Mouse (Mus musculus): ENCODE measurements at regions not wholly inside any gene's neighbourhood (a gene's known extent, or its start where the extent isn't known, plus 50 kb on each side); places are given as distances from the start of the nearest gene placed in this dataset.

- DNase-seq (ENCODE audit: low spot score) = no peak
Measured at GRCm38 (mm10) chr17:27364899-27365298, 156.3 kb downstream of the Grm4 start.

- no peak for DNase-seq (ENCODE audit: low spot score)
Measured at GRCm38 (mm10) chr17:27364338-27364737, 156.9 kb downstream of the Grm4 start.

- DNase-seq (ENCODE audit: low spot score) = no peak
Measured at GRCm38 (mm10) chr17:27363911-27364310, 157.3 kb downstream of the Grm4 start.

GRCm38 (mm10) chr17:27362221-27362620 is 158.0 kb upstream of the Lemd2 start:
- no peak for DNase-seq (ENCODE audit: low spot score)

- DNase-seq (ENCODE audit: low spot score) = no peak
Measured at GRCm38 (mm10) chr17:27361362-27361761, 157.1 kb upstream of the Lemd2 start.

GRCm38 (mm10) chr17:27356862-27357261 is 152.6 kb upstream of the Lemd2 start:
- DNase-seq (ENCODE audit: low spot score) = no peak

GRCm38 (mm10) chr17:27355717-27356116 is 151.4 kb upstream of the Lemd2 start:
- no peak for DNase-seq (ENCODE audit: low spot score)

- DNase-seq (ENCODE audit: low spot score) = no peak
Measured at GRCm38 (mm10) chr17:27355056-27355455, 150.8 kb upstream of the Lemd2 start.

- no peak for DNase-seq (ENCODE audit: low spot score)
Measured at GRCm38 (mm10) chr17:27349911-27350310, 145.6 kb upstream of the Lemd2 start.

GRCm38 (mm10) chr17:27349432-27349831 is 145.2 kb upstream of the Lemd2 start:
- DNase-seq (ENCODE audit: low spot score) = no peak

GRCm38 (mm10) chr17:27341952-27342890 is 138.0 kb upstream of the Lemd2 start:
- peak; percentile 55 for DNase-seq (ENCODE audit: low spot score)

GRCm38 (mm10) chr17:27339823-27340222 is 135.6 kb upstream of the Lemd2 start:
- DNase-seq (ENCODE audit: low spot score) = no peak

GRCm38 (mm10) chr17:27339261-27339660 is 135.0 kb upstream of the Lemd2 start:
- no peak for DNase-seq (ENCODE audit: low spot score)

- DNase-seq (ENCODE audit: low spot score) = no peak
Measured at GRCm38 (mm10) chr17:27335621-27336020, 131.4 kb upstream of the Lemd2 start.

GRCm38 (mm10) chr17:27333593-27333992 is 129.3 kb upstream of the Lemd2 start:
- peak; percentile 65 for DNase-seq (ENCODE audit: low spot score)

GRCm38 (mm10) chr17:27333141-27333540 is 128.9 kb upstream of the Lemd2 start:
- peak; percentile 39 for DNase-seq (ENCODE audit: low spot score)

- no peak for DNase-seq (ENCODE audit: low spot score)
Measured at GRCm38 (mm10) chr17:27332076-27332475, 127.8 kb upstream of the Lemd2 start.

- no peak for DNase-seq (ENCODE audit: low spot score)
Measured at GRCm38 (mm10) chr17:27331630-27332029, 127.4 kb upstream of the Lemd2 start.

- DNase-seq (ENCODE audit: low spot score) = no peak
Measured at GRCm38 (mm10) chr17:27329791-27330190, 125.5 kb upstream of the Lemd2 start.

- no peak for DNase-seq (ENCODE audit: low spot score)
Measured at GRCm38 (mm10) chr17:27329183-27329582, 124.9 kb upstream of the Lemd2 start.

- peak; percentile 72 for DNase-seq (ENCODE audit: low spot score)
Measured at GRCm38 (mm10) chr17:27325002-27325460, 120.8 kb upstream of the Lemd2 start.

- no peak for DNase-seq (ENCODE audit: low spot score)
Measured at GRCm38 (mm10) chr17:27323513-27323912, 119.2 kb upstream of the Lemd2 start.

- no peak for DNase-seq (ENCODE audit: low spot score)
Measured at GRCm38 (mm10) chr17:27322891-27323509, 118.7 kb upstream of the Lemd2 start.

Data from spleen, adult 12 weeks (tissue).